Mouse (Mus musculus) forebrain, embryonic 13.5 days (tissue): ENCODE measurements at regions not wholly inside any gene's neighbourhood (a gene's known extent, or its start where the extent isn't known, plus 50 kb on each side); places are given as distances from the start of the nearest gene placed in this dataset.

Experiments
- ATAC-seq: fragments of 200-750 bp; cut with Nextera tagmentation; 2 replicates; pipeline ENCODE4 v1.8.0; 2017
- H3K27ac ChIP-seq: fragments of 300-500 bp; sonication (generic); 2 replicates; pipeline ENCODE4 v1.5.1; 2015; ENCODE audit warnings: inconsistent platforms, mild to moderate bottlenecking, moderate library complexity
- H3K27me3 ChIP-seq: fragments of 300-500 bp; sonication (generic); 2 replicates; pipeline ENCODE4 v1.6.1; 2015; ENCODE audit warnings: mild to moderate bottlenecking, inconsistent platforms
- H3K36me3 ChIP-seq: fragments of 300-500 bp; sonication (generic); 2 replicates; pipeline ENCODE4 v1.6.1; 2015; ENCODE audit warnings: mild to moderate bottlenecking, inconsistent platforms; ENCODE audit not compliant: poor library complexity, severe bottlenecking
- H3K4me1 ChIP-seq: fragments of 300-500 bp; sonication (generic); 2 replicates; pipeline ENCODE4 v1.6.1; 2015; ENCODE audit warnings: inconsistent platforms
- H3K4me2 ChIP-seq: fragments of 300-500 bp; sonication (generic); 2 replicates; pipeline ENCODE4 v1.6.1; 2015; ENCODE audit warnings: inconsistent platforms, mild to moderate bottlenecking, moderate library complexity
- H3K4me3 ChIP-seq: fragments of 300-500 bp; sonication (generic); 2 replicates; pipeline ENCODE4 v1.5.1; 2015; ENCODE audit warnings: mild to moderate bottlenecking, inconsistent platforms
- H3K9ac ChIP-seq: fragments of 300-500 bp; sonication (generic); 2 replicates; pipeline ENCODE4 v1.6.1; 2015; ENCODE audit warnings: mild to moderate bottlenecking, inconsistent platforms
- H3K9me3 ChIP-seq: fragments of 300-500 bp; sonication (generic); replicated peaks from 2 replicates; pipeline ENCODE4 v1.6.1; 2016; ENCODE audit warnings: inconsistent platforms
- WGBS: fragments of 180-500 bp; shearing (Covaris S2); methylation state at CpG from one replicate; pipeline ENCODE4 v1.1.7; 2015; 5-methylcytosine and 5-hydroxymethylcytosine counted together

DNA sequence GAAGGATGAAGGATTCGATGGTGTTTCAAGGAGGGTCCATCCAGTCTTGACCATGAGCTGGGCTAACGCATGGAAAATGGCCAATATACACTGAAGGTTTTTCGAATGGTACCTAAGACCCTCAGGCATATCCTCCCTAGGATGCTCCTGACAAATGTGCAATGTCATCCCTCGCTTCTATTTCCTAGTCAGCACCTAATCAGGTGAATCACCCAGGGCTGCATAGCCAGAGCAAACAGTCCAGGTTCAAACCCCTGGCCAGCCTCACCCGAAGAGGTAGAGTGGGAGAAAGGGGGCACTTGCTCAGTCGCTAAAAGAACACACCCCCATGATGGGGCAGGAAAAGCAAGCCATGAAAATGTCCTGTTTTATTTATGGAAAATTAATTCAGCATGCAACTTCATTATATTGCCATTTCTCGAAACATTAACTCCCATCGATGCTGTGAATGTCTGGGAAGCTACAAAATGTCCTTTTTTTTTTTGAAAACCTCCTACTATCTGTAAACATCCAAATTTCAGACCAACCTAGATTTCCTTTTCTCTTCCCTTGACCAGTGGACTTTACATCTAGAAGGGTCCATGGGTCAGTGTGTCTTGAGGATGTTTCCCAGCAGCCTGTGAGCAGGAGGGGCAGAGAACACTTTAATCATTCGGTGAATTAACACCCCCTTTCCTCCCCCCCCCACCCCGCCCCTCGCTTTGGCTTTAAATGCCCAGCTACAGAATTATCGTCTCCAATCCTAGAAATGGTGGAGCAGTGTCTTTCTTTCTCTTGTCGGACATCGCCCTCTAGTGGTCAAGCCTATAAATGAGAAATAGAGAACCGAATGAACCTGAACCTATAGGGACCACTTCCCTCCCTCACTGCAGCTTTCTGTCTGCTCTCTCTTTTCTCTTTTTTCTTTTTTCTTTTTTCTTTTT, 68.8 kb upstream of the Il12b start:
- no peaks in the 10 kb centered on the region for H3K4me1 ChIP-seq
- no peak overlapping the region for H3K27ac ChIP-seq
- H3K4me2 ChIP-seq = no peak overlapping the region
- no peak overlapping the region for H3K4me3 ChIP-seq
- 44% methylated on average over 15 of the region's 15 CpGs for WGBS
- H3K9me3 ChIP-seq = no peaks in the 10 kb centered on the region
- H3K27me3 ChIP-seq = peaks cover 9% of the 10 kb centered on the region; the same call in 1 of the 2 replicates
- H3K9ac ChIP-seq = no peak overlapping the region
- ATAC-seq = peak; percentile 92
- no peaks in the 10 kb centered on the region for H3K36me3 ChIP-seq

- Histone ChIP-seq H3K36me3 (no peaks in the 10 kb centered on the region), H3K27ac (no peak overlapping the region), H3K9ac (no peak overlapping the region), H3K9me3 (no peaks in the 10 kb centered on the region), H3K4me3 (no peak overlapping the region), H3K27me3 (peaks cover 9% of the 10 kb centered on the region; the same call in 1 of the 2 replicates), H3K4me2 (no peak overlapping the region), H3K4me1 (no peaks in the 10 kb centered on the region)
- 59% methylated on average over 4 of the region's 4 CpGs for WGBS
- ATAC-seq = no peak
Measured at GRCm38 (mm10) chr11:44331774-44332129, 68.1 kb upstream of the Il12b start.

- H3K27ac ChIP-seq = no peak overlapping the region
- no peaks in the 10 kb centered on the region for H3K27me3 ChIP-seq
- no peaks in the 10 kb centered on the region for H3K9me3 ChIP-seq
- H3K36me3 ChIP-seq = no peaks in the 10 kb centered on the region
- no peak overlapping the region for H3K9ac ChIP-seq
- H3K4me1 ChIP-seq = no peaks in the 10 kb centered on the region
- H3K4me2 ChIP-seq = no peak overlapping the region
- H3K4me3 ChIP-seq = no peak overlapping the region
- no peak for ATAC-seq
Measured at GRCm38 (mm10) chr11:44340531-44340930, 59.3 kb upstream of the Il12b start.

GRCm38 (mm10) chr11:44348308-44348707, 51.6 kb upstream of the Il12b start:
- 78% methylated on average over 3 of the region's 3 CpGs for WGBS
- H3K9ac ChIP-seq = no peak overlapping the region
- no peak overlapping the region for H3K4me2 ChIP-seq
- H3K4me3 ChIP-seq = no peak overlapping the region
- no peaks in the 10 kb centered on the region for H3K27me3 ChIP-seq
- no peaks in the 10 kb centered on the region for H3K36me3 ChIP-seq
- no peak for ATAC-seq
- H3K9me3 ChIP-seq = no peaks in the 10 kb centered on the region
- no peaks in the 10 kb centered on the region for H3K4me1 ChIP-seq
- H3K27ac ChIP-seq = no peak overlapping the region

DNA sequence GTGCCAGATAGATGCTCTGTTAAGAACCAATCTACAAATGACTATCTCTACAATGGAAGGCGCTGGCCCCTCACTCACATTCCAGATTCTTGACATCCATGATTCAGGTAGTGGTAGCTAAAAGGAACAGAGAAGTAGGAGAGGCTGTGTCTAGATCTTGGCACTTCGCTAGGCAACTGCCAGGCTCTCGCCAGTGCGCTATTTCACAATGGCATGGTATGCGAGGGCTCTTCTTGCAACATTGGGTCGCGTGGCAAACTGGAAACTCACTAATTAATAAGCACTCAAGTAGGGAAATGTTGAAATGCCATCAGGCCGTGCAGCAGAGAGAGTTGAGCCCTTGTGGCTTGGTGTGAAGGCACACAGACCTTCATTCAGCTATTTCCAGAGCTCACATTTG, 50.3 kb upstream of the Il12b start:
- no peaks in the 10 kb centered on the region for H3K4me1 ChIP-seq
- no peak overlapping the region for H3K9ac ChIP-seq
- no peaks in the 10 kb centered on the region for H3K9me3 ChIP-seq
- no peak overlapping the region for H3K4me2 ChIP-seq
- H3K27ac ChIP-seq = no peak overlapping the region
- H3K4me3 ChIP-seq = no peak overlapping the region
- no peaks in the 10 kb centered on the region for H3K36me3 ChIP-seq
- no peaks in the 10 kb centered on the region for H3K27me3 ChIP-seq
- 79% methylated on average over 8 of the region's 8 CpGs for WGBS
- ATAC-seq = no peak
